Mouse (Mus musculus): ENCODE measurements around the gene Ltbp1. TPM values are rescaled to one million over a fixed set of nuclear protein-coding genes. Genes with fewer than 3 reads are reported as not detected.

Ltbp1 gene
- polyA plus RNA-seq, 1 experiment from 2014 or later, result 8.5 TPM

- Histone ChIP-seq H3K27ac (replicated peaks) (no peak overlapping the region), H3K4me3 (no peak overlapping the region), H3K27me3 (replicated peaks; ENCODE audit: low read depth, poor library complexity, severe bottlenecking) (no peaks in the 10 kb centered on the region), H3K36me3 (replicated peaks) (no peaks in the 10 kb centered on the region), H3K4me1 (no peaks in the 10 kb centered on the region), H3K9me3 (no peaks in the 10 kb centered on the region)
- 90% methylated on average over 9 of the region's 9 CpGs for WGBS
- no peak for DNase-seq (ENCODE audit: low spot score)
Observed at GRCm38 (mm10) chr17:75378256-75378871, 373.0 kb downstream of the Ltbp1 start.

DNA sequence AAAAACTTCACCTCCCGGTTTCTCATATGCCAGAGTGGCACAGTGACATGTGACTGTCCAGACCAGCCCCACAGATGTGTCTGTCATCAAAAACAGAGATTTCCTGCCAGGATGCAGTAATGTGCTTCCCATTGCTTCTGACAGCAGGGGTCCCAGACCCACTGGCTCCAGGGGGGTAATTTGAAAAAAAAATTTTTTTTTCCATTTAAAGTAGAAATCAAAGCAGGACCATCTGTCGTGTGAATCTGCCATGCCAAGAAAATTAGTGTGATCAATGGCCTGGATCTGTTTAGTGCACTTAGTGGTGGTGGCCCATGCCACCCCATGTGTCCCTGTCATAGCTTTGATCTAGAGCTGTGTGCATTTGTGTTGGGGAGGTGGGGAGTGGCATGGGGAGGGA, 374.8 kb downstream of the Ltbp1 start:
- DNase-seq (ENCODE audit: low spot score), result no peak
- 53% methylated on average over 2 of the region's 2 CpGs for WGBS
- no peaks in the 10 kb centered on the region for H3K9me3 ChIP-seq

DNA sequence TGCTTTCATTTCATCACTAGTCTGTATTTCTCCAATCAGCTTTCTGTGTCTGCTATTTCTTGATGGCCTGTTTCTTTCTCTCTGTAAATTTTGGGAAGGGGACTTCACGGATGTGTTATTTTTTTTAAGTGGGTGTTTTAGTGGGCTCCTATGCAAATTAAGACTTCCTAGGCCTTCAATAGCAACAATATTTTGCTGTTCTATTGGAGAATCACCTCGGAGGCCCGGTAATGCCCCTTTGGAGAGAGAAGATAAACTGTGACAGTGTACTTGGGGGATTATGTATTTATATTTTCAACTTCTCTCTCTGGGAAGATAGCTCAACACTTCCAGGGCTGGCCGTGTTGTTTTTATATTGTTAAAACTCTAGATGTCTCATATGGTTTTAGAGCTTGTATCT, 383.0 kb downstream of the Ltbp1 start:
- H3K4me1 ChIP-seq, result no peaks in the 10 kb centered on the region
- no peak overlapping the region for H3K4me3 ChIP-seq
- WGBS, result 85% methylated on average over 4 of the region's 4 CpGs

More for the DNA sequence above, 374.8 kb downstream of the Ltbp1 start:
- Histone ChIP-seq H3K36me3 (replicated peaks) (no peaks in the 10 kb centered on the region), H3K27ac (replicated peaks) (no peak overlapping the region), H3K4me1 (no peaks in the 10 kb centered on the region), H3K27me3 (replicated peaks; ENCODE audit: low read depth, poor library complexity, severe bottlenecking) (no peaks in the 10 kb centered on the region), H3K4me3 (no peak overlapping the region)

GRCm38 (mm10) chr17:75390142-75390541, 384.8 kb downstream of the Ltbp1 start:
- DNase-seq (ENCODE audit: low spot score), result no peak
- Histone ChIP-seq H3K4me1 (no peaks in the 10 kb centered on the region), H3K27me3 (replicated peaks; ENCODE audit: low read depth, poor library complexity, severe bottlenecking) (no peaks in the 10 kb centered on the region), H3K27ac (replicated peaks) (no peak overlapping the region), H3K36me3 (replicated peaks) (peaks cover 3% of the 10 kb centered on the region; the same call in 1 of the 2 replicates), H3K9me3 (no peaks in the 10 kb centered on the region), H3K4me3 (no peak overlapping the region)
- WGBS, result 94% methylated on average over 10 of the region's 10 CpGs

More for the DNA sequence above, 383.0 kb downstream of the Ltbp1 start:
- Histone ChIP-seq H3K36me3 (replicated peaks) (peaks cover 3% of the 10 kb centered on the region; the same call in 1 of the 2 replicates), H3K27ac (replicated peaks) (no peak overlapping the region), H3K27me3 (replicated peaks; ENCODE audit: low read depth, poor library complexity, severe bottlenecking) (no peaks in the 10 kb centered on the region), H3K9me3 (no peaks in the 10 kb centered on the region)
- DNase-seq (ENCODE audit: low spot score), result no peak

GRCm38 (mm10) chr17:75391429-75392192, 386.2 kb downstream of the Ltbp1 start:
- DNase-seq (ENCODE audit: low spot score), result no peak
- H3K4me3 ChIP-seq, result no peak overlapping the region
- H3K9me3 ChIP-seq, result no peaks in the 10 kb centered on the region
- WGBS, result 90% methylated on average over 6 of the region's 6 CpGs
- no peaks in the 10 kb centered on the region for H3K27me3 ChIP-seq (replicated peaks; ENCODE audit: low read depth, poor library complexity, severe bottlenecking)
- H3K27ac ChIP-seq (replicated peaks), result no peak overlapping the region
- no peaks in the 10 kb centered on the region for H3K4me1 ChIP-seq
- peaks cover 3% of the 10 kb centered on the region; the same call in 1 of the 2 replicates for H3K36me3 ChIP-seq (replicated peaks)

DNA sequence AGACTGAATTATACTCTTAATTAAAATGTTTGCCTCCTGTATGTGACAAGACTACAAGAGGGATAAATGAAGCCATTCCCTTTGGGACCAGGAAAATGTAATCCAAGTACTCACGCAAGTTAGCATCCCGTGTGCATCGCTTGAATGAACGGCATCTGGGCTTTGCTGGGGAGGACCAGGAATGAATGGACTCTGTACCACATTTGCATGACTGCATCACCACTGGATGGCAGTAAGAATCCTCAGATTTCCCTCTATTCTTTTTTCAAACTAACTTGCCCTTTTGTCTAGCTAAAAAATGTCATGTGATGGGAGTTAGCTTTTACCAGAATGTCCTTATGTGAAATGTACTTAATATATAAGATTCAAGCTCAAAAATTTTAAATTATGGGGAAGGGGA, 401.0 kb downstream of the Ltbp1 start:
- no peaks in the 10 kb centered on the region for H3K27me3 ChIP-seq (replicated peaks; ENCODE audit: low read depth, poor library complexity, severe bottlenecking)
- no peak overlapping the region for H3K27ac ChIP-seq (replicated peaks)
- H3K4me3 ChIP-seq, result no peak overlapping the region
- WGBS, result 78% methylated on average over 4 of the region's 4 CpGs
- DNase-seq (ENCODE audit: low spot score), result no peak
- H3K4me1 ChIP-seq, result no peaks in the 10 kb centered on the region
- H3K9me3 ChIP-seq, result no peaks in the 10 kb centered on the region
- H3K36me3 ChIP-seq (replicated peaks), result no peaks in the 10 kb centered on the region

GRCm38 (mm10) chr17:75416861-75417260, 411.5 kb downstream of the Ltbp1 start:
- WGBS, result 81% methylated on average over 3 of the region's 3 CpGs
- H3K4me3 ChIP-seq, result no peak overlapping the region
- H3K27me3 ChIP-seq (replicated peaks; ENCODE audit: low read depth, poor library complexity, severe bottlenecking), result no peaks in the 10 kb centered on the region
- H3K9me3 ChIP-seq, result no peaks in the 10 kb centered on the region
- no peak for DNase-seq (ENCODE audit: low spot score)
- H3K27ac ChIP-seq (replicated peaks), result no peak overlapping the region
- no peaks in the 10 kb centered on the region for H3K36me3 ChIP-seq (replicated peaks)
- H3K4me1 ChIP-seq, result no peaks in the 10 kb centered on the region

- DNase-seq (ENCODE audit: low spot score), result no peak
- no peak overlapping the region for H3K27ac ChIP-seq (replicated peaks)
- H3K36me3 ChIP-seq (replicated peaks), result no peaks in the 10 kb centered on the region
- no peaks in the 10 kb centered on the region for H3K9me3 ChIP-seq
- 87% methylated on average over 2 of the region's 2 CpGs for WGBS
- peaks cover 9% of the 10 kb centered on the region; the same call in 1 of the 2 replicates for H3K4me1 ChIP-seq
- no peaks in the 10 kb centered on the region for H3K27me3 ChIP-seq (replicated peaks; ENCODE audit: low read depth, poor library complexity, severe bottlenecking)
- H3K4me3 ChIP-seq, result no peak overlapping the region
Observed at GRCm38 (mm10) chr17:75434152-75434551, 428.8 kb downstream of the Ltbp1 start.

GRCm38 (mm10) chr17:75434871-75435270, 429.5 kb downstream of the Ltbp1 start:
- whole genome bisulfite sequencing, result 80% methylated on average over 3 of the region's 3 CpGs
- H3K4me1 ChIP-seq, result peaks cover 9% of the 10 kb centered on the region; the same call in 1 of the 2 replicates
- no peak overlapping the region for H3K27ac ChIP-seq (replicated peaks)
- no peaks in the 10 kb centered on the region for H3K36me3 ChIP-seq (replicated peaks)
- no peak for DNase-seq (ENCODE audit: low spot score)
- H3K27me3 ChIP-seq (replicated peaks; ENCODE audit: low read depth, poor library complexity, severe bottlenecking), result no peaks in the 10 kb centered on the region
- no peak overlapping the region for H3K4me3 ChIP-seq
- no peaks in the 10 kb centered on the region for H3K9me3 ChIP-seq

DNA sequence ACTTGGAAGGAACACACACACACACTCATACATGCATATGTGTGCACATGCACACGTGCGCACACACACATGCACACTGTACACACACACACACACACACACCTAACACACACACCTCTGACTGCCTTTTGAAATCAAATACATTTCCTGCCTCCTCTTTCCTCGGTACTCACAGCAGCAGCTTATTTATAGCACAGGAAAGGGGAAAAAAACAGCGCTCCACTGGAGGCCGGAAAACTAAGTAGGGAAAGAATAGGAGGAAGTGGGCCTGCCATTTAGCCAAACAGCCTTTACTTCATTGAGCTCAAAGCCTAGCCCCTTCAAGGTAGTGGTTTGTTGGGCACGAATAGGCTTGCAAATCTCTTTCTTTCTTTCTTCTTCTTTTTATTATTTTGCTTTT, 430.2 kb downstream of the Ltbp1 start, which contains the start of gene Rasgrp3:
TSS of gene Rasgrp3 (plus strand) at position 298 of the 400 bp plus-strand sequence.
- 71% methylated on average over 6 of the region's 6 CpGs for WGBS
- no peaks in the 10 kb centered on the region for H3K9me3 ChIP-seq
- peak within 1 kb of the TSS; percentile 24; the same call in 1 of the 2 replicates for H3K4me3 ChIP-seq
- no peak within 1 kb of the TSS for H3K27ac ChIP-seq (replicated peaks)
- H3K4me1 ChIP-seq, result peaks cover 9% of the 10 kb centered on the region; the same call in 1 of the 2 replicates
- no peaks in the 10 kb centered on the region for H3K27me3 ChIP-seq (replicated peaks; ENCODE audit: low read depth, poor library complexity, severe bottlenecking)
- no peak for DNase-seq (ENCODE audit: low spot score)
- no peaks in the 10 kb centered on the region for H3K36me3 ChIP-seq (replicated peaks)

DNA sequence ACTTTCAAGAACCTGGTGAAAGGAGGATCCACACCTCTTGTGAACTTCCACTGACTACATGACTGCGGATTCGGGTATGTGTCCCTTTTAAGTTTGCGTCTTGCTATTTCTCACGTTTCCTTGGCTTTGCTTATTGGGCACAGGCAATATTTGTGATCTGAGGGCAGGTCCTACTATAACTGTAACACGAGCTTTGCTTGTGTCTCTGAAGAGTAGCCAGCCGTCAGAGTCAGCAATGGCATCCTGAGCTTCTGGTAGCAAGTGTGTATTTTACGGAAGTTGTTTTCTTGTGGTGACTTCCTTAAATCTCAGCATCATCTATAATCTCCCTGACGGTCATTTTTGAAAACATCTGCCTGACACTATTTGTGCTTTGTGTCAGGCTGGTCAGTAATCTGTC, 430.7 kb downstream of the Ltbp1 start:
- Histone ChIP-seq H3K4me3 (no peak overlapping the region), H3K36me3 (replicated peaks) (no peaks in the 10 kb centered on the region), H3K27me3 (replicated peaks; ENCODE audit: low read depth, poor library complexity, severe bottlenecking) (no peaks in the 10 kb centered on the region), H3K9me3 (no peaks in the 10 kb centered on the region), H3K4me1 (peaks cover 9% of the 10 kb centered on the region; the same call in 1 of the 2 replicates), H3K27ac (replicated peaks) (no peak overlapping the region)
- WGBS, result 74% methylated on average over 8 of the region's 8 CpGs
- DNase-seq (ENCODE audit: low spot score), result no peak

DNA sequence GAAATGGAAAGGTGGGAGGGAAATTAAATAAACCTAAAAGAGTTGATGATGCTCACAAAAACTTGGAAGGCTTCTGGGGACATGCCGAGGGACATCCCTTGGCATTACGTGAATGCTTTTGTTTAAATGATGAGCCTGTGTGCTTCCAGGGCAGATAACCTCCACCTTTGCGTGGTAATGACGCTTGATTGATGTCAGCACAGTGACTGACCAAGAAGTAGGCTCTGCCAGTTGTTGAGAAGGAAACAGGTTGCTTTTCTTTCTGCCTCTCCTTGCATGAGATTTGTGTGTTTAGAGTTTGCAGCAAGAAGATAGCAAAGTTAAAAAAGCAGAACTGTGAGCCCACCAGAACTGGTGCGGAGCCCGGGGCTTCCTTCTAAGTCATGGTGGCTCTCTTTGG, 431.5 kb downstream of the Ltbp1 start:
- Histone ChIP-seq H3K9me3 (no peaks in the 10 kb centered on the region), H3K27ac (replicated peaks) (no peak overlapping the region), H3K4me1 (peaks cover 9% of the 10 kb centered on the region; the same call in 1 of the 2 replicates), H3K27me3 (replicated peaks; ENCODE audit: low read depth, poor library complexity, severe bottlenecking) (no peaks in the 10 kb centered on the region), H3K36me3 (replicated peaks) (no peaks in the 10 kb centered on the region), H3K4me3 (peak overlapping the region; percentile 24; the same call in 1 of the 2 replicates)
- 79% methylated on average over 6 of the region's 6 CpGs for WGBS
- DNase-seq (ENCODE audit: low spot score), result no peak
